Mouse (Mus musculus): ENCODE results near the gene Numb. TPM values are rescaled to one million over a fixed set of nuclear protein-coding genes. Genes with fewer than 3 reads are reported as not detected.
"Not testable (repeated sequence)": the region's sequence is repeated elsewhere in the genome, so short reads cannot be mapped to it uniquely, and the experiment has no call there.

The Numb gene
- polyA plus RNA-seq, 1 experiment from 2014 or later = 37.6 TPM

DNA sequence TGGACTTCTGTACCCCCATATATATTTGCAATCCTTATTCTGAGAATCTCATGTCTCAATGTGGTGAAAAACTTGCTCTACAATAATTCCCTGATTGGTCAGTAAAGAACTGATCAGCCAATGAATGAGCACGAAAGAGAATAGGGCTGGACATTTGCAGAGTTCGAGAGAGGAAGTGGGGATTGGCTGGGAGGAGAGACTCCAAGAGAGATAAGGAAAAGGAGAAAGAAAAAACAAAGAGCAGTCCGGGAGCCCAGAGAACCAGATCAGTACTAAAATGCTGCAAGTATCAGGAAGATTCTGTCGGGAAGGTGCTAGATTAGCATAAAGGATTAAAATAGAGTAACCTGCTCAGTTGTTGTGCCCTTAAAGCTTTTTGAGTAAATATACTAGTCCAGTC is 27.3 kb upstream of the Numb start:
- 83% methylated on average over 4 of the region's 4 CpGs for WGBS

DNA sequence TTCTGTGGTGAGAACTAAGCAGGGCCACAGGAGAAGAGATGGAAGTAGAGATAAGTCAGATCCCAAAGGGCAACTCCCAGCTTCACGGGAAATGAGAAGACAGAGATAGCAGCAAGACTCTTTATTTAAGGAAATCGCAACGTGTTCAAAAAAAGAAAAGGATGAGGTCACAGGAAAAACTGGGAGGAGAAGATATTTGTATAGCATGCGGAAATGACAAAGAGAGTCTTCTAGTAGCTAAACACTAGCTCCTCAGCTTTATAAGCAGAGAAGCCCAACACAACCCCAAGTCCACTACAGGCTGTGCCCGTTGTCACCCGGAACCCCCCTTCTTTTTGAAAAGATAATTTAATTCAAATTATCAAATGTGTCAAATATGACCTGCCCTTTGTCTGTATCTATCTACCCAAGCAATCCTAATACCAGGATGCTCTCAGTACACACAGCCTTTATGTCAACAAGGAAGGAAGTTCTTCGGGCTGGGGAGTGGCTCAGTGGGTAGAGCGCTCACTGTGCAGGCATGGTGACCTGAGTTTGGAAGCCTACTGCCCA is 25.6 kb upstream of the Numb start:
- H3K27me3 ChIP-seq (ENCODE audit: control insufficient read depth, insufficient read depth, low read length) = no peaks in the 10 kb centered on the region
- no peak overlapping the region for H3K4me3 ChIP-seq (ENCODE audit: low read depth, low read length)
- ATAC-seq (ENCODE audit: insufficient number of reproducible peaks, low FRiP score, low TSS enrichment, low read depth) = no peak
- H3K9me3 ChIP-seq (ENCODE audit: control insufficient read depth, low read length) = no peaks in the 10 kb centered on the region
- no peak overlapping the region for H3K9ac ChIP-seq (ENCODE audit: low read length)
- peaks cover 7% of the 10 kb centered on the region; the same call in 1 of the 2 replicates for H3K4me1 ChIP-seq (ENCODE audit: control insufficient read depth, insufficient read depth, low read length)
- no peaks in the 10 kb centered on the region for H3K36me3 ChIP-seq (ENCODE audit: control insufficient read depth, insufficient read depth, low read length)
- 91% methylated on average over 8 of the region's 8 CpGs for WGBS
- H3K4me2 ChIP-seq (ENCODE audit: low read depth, severe bottlenecking) = no peak overlapping the region
- no peak overlapping the region for H3K27ac ChIP-seq (replicated peaks; ENCODE audit: low read depth, low read length)
- no peak for DNase-seq (ENCODE audit: low spot score)

More for the DNA sequence above, 27.3 kb upstream of the Numb start:
- ATAC-seq (ENCODE audit: insufficient number of reproducible peaks, low FRiP score, low TSS enrichment, low read depth) = no peak
- no peaks in the 10 kb centered on the region for H3K9me3 ChIP-seq (ENCODE audit: control insufficient read depth, low read length)
- peaks cover 7% of the 10 kb centered on the region; the same call in 1 of the 2 replicates for H3K4me1 ChIP-seq (ENCODE audit: control insufficient read depth, insufficient read depth, low read length)
- no peak overlapping the region for H3K27ac ChIP-seq (replicated peaks; ENCODE audit: low read depth, low read length)
- no peaks in the 10 kb centered on the region for H3K27me3 ChIP-seq (ENCODE audit: control insufficient read depth, insufficient read depth, low read length)
- no peak overlapping the region for H3K4me2 ChIP-seq (ENCODE audit: low read depth, severe bottlenecking)
- no peaks in the 10 kb centered on the region; the same call in 1 of the 2 replicates for H3K36me3 ChIP-seq (ENCODE audit: control insufficient read depth, insufficient read depth, low read length)
- H3K9ac ChIP-seq (ENCODE audit: low read length) = no peak overlapping the region
- no peak for DNase-seq (ENCODE audit: low spot score)
- H3K4me3 ChIP-seq (ENCODE audit: low read depth, low read length) = no peak overlapping the region

DNA sequence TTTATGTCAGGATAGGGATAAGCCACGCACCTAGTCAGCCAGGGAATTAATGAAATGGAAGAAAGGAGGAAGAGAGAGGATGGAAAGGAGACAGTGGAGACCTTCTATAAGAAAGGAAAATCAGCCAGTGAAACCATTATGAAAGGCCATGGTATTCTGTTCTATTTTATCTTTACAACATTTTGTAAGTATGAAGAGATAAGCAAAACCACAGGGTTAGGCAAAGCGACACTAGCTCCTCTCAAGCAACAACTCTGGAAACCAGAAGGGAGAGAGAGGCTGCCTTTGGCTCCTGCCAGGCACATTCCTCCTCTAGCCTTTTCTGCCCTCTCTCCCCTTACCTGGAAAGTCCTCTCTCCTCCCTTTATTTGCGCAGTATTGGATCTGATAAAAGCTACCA is 20.2 kb upstream of the Numb start:
- no peak overlapping the region for H3K4me2 ChIP-seq (ENCODE audit: low read depth, severe bottlenecking)
- WGBS = 90% methylated on average over 3 of the region's 3 CpGs
- no peaks in the 10 kb centered on the region for H3K27me3 ChIP-seq (ENCODE audit: control insufficient read depth, insufficient read depth, low read length)
- DNase-seq (ENCODE audit: low spot score) = no peak
- H3K4me1 ChIP-seq (ENCODE audit: control insufficient read depth, insufficient read depth, low read length) = no peaks in the 10 kb centered on the region
- no peak overlapping the region for H3K27ac ChIP-seq (replicated peaks; ENCODE audit: low read depth, low read length)
- no peak overlapping the region for H3K9ac ChIP-seq (ENCODE audit: low read length)
- H3K36me3 ChIP-seq (ENCODE audit: control insufficient read depth, insufficient read depth, low read length) = no peaks in the 10 kb centered on the region
- ATAC-seq (ENCODE audit: insufficient number of reproducible peaks, low FRiP score, low TSS enrichment, low read depth) = no peak
- H3K4me3 ChIP-seq (ENCODE audit: low read depth, low read length) = no peak overlapping the region
- H3K9me3 ChIP-seq (ENCODE audit: control insufficient read depth, low read length) = no peaks in the 10 kb centered on the region

DNA sequence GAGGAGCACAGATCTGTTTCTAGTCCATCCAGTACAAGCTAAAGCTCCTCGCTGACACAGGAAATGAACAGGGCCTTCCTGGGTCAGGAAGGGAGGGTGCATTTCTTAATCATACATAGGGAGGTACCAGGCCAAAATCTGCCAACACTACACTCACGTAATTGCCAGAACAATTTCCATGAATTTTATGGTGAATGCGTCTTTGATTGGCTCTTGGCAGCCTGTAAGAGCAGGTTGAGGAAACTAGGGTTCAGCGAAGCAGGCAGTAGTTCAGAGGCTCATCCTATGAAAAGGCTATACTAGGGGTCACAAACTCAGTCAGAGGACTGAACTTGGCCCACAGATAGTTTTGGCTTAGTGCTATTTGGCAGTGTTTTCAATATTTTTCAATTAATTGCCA is 18.3 kb upstream of the Numb start:
- no peaks in the 10 kb centered on the region for H3K27me3 ChIP-seq (ENCODE audit: control insufficient read depth, insufficient read depth, low read length)
- no peak overlapping the region for H3K27ac ChIP-seq (replicated peaks; ENCODE audit: low read depth, low read length)
- H3K4me2 ChIP-seq (ENCODE audit: low read depth, severe bottlenecking) = no peak overlapping the region
- H3K9me3 ChIP-seq (ENCODE audit: control insufficient read depth, low read length) = no peaks in the 10 kb centered on the region
- no peaks in the 10 kb centered on the region for H3K4me1 ChIP-seq (ENCODE audit: control insufficient read depth, insufficient read depth, low read length)
- H3K36me3 ChIP-seq (ENCODE audit: control insufficient read depth, insufficient read depth, low read length) = no peaks in the 10 kb centered on the region
- WGBS = 78% methylated on average over 4 of the region's 4 CpGs
- DNase-seq (ENCODE audit: low spot score) (no peak), ATAC-seq (ENCODE audit: insufficient number of reproducible peaks, low FRiP score, low TSS enrichment, low read depth) (no peak)
- H3K4me3 ChIP-seq (ENCODE audit: low read depth, low read length) = no peak overlapping the region
- no peak overlapping the region for H3K9ac ChIP-seq (ENCODE audit: low read length)

DNA sequence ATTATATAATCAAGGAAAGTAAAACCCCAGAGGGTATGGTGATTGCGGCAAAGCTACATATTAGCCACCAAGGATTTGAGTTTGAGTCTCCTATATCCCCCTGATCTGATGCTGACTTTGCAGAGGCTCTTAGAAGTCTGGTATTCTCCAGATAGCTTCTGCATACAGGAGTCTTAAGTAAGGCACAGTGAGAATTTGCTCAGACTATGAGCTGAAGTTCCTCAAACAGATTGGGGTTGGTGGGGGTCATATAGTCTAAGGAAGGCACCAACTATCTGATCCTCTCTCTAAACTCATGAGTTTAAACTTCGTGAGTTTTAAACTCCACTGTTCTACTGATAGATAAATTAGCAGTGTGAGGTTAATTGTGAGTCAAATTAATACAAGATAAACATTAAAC is 17.6 kb upstream of the Numb start:
- H3K4me1 ChIP-seq (ENCODE audit: control insufficient read depth, insufficient read depth, low read length) = no peaks in the 10 kb centered on the region
- no peaks in the 10 kb centered on the region for H3K36me3 ChIP-seq (ENCODE audit: control insufficient read depth, insufficient read depth, low read length)
- no peaks in the 10 kb centered on the region for H3K9me3 ChIP-seq (ENCODE audit: control insufficient read depth, low read length)
- H3K9ac ChIP-seq (ENCODE audit: low read length) = no peak overlapping the region
- 78% methylated on average over 2 of the region's 2 CpGs for WGBS
- no peak overlapping the region for H3K27ac ChIP-seq (replicated peaks; ENCODE audit: low read depth, low read length)
- H3K4me2 ChIP-seq (ENCODE audit: low read depth, severe bottlenecking) = no peak overlapping the region
- DNase-seq (ENCODE audit: low spot score) = no peak
- H3K27me3 ChIP-seq (ENCODE audit: control insufficient read depth, insufficient read depth, low read length) = no peaks in the 10 kb centered on the region
- no peak for ATAC-seq (ENCODE audit: insufficient number of reproducible peaks, low FRiP score, low TSS enrichment, low read depth)
- no peak overlapping the region for H3K4me3 ChIP-seq (ENCODE audit: low read depth, low read length)

GRCm38 (mm10) chr12:83938592-83938991 is 16.9 kb upstream of the Numb start:
- not testable (repeated sequence) for H3K36me3 ChIP-seq (ENCODE audit: control insufficient read depth, insufficient read depth, low read length); H3K9me3 ChIP-seq (ENCODE audit: control insufficient read depth, low read length)
- WGBS = 50% methylated on average over 1 of the region's 1 CpGs

DNA sequence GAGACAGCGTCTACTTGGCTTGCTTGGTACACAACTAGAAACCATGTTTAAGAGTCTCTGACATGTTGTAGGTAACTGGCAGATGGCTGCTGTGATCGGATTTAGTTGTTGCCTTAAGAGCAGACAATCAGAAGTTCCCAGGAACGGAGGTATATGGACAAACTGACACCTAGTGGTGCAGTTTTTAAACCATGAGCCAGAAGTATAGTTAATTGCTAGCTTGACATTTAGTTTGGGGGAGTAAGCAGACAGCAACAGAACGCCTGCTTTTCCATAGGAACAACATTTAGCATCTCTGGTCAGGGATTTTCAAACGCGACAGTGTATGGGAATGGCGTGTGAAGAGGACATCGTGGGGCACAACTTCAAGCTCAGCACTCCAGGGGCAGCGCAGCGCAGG is 15.9 kb upstream of the Numb start:
- Histone ChIP-seq H3K4me2 (ENCODE audit: low read depth, severe bottlenecking) (no peak overlapping the region), H3K27me3 (ENCODE audit: control insufficient read depth, insufficient read depth, low read length) (no peaks in the 10 kb centered on the region), H3K4me3 (ENCODE audit: low read depth, low read length) (no peak overlapping the region), H3K27ac (replicated peaks; ENCODE audit: low read depth, low read length) (no peak overlapping the region), H3K9ac (ENCODE audit: low read length) (no peak overlapping the region), H3K4me1 (ENCODE audit: control insufficient read depth, insufficient read depth, low read length) (no peaks in the 10 kb centered on the region), H3K9me3 (ENCODE audit: control insufficient read depth, low read length) (no peaks in the 10 kb centered on the region), H3K36me3 (ENCODE audit: control insufficient read depth, insufficient read depth, low read length) (no peaks in the 10 kb centered on the region)
- WGBS = 67% methylated on average over 10 of the region's 10 CpGs
- DNase-seq (ENCODE audit: low spot score) = no peak
- no peak for ATAC-seq (ENCODE audit: insufficient number of reproducible peaks, low FRiP score, low TSS enrichment, low read depth)

More at GRCm38 (mm10) chr12:83938592-83938991, 16.9 kb upstream of the Numb start:
- not testable (repeated sequence) for H3K27ac ChIP-seq (replicated peaks; ENCODE audit: low read depth, low read length); H3K4me3 ChIP-seq (ENCODE audit: low read depth, low read length); DNase-seq (ENCODE audit: low spot score); H3K9ac ChIP-seq (ENCODE audit: low read length); ATAC-seq (ENCODE audit: insufficient number of reproducible peaks, low FRiP score, low TSS enrichment, low read depth); H3K4me2 ChIP-seq (ENCODE audit: low read depth, severe bottlenecking); H3K27me3 ChIP-seq (ENCODE audit: control insufficient read depth, insufficient read depth, low read length); H3K4me1 ChIP-seq (ENCODE audit: control insufficient read depth, insufficient read depth, low read length)

GRCm38 (mm10) chr12:83929186-83929804 is 7.6 kb upstream of the Numb start:
- Histone ChIP-seq H3K9me3 (ENCODE audit: control insufficient read depth, low read length) (no peaks in the 10 kb centered on the region), H3K9ac (ENCODE audit: low read length) (no peak overlapping the region), H3K27ac (replicated peaks; ENCODE audit: low read depth, low read length) (no peak overlapping the region), H3K4me2 (ENCODE audit: low read depth, severe bottlenecking) (no peak overlapping the region), H3K4me3 (ENCODE audit: low read depth, low read length) (no peak overlapping the region), H3K27me3 (ENCODE audit: control insufficient read depth, insufficient read depth, low read length) (no peaks in the 10 kb centered on the region), H3K36me3 (ENCODE audit: control insufficient read depth, insufficient read depth, low read length) (no peaks in the 10 kb centered on the region), H3K4me1 (ENCODE audit: control insufficient read depth, insufficient read depth, low read length) (no peaks in the 10 kb centered on the region)
- DNase-seq (ENCODE audit: low spot score) (no peak), ATAC-seq (ENCODE audit: insufficient number of reproducible peaks, low FRiP score, low TSS enrichment, low read depth) (no peak)
- WGBS = 59% methylated on average over 2 of the region's 2 CpGs

GRCm38 (mm10) chr12:83927747-83928146 is 6.0 kb upstream of the Numb start:
- no peak overlapping the region for H3K4me3 ChIP-seq (ENCODE audit: low read depth, low read length)
- no peak overlapping the region for H3K4me2 ChIP-seq (ENCODE audit: low read depth, severe bottlenecking)
- H3K4me1 ChIP-seq (ENCODE audit: control insufficient read depth, insufficient read depth, low read length) = no peaks in the 10 kb centered on the region
- no peak overlapping the region for H3K9ac ChIP-seq (ENCODE audit: low read length)
- H3K27ac ChIP-seq (replicated peaks; ENCODE audit: low read depth, low read length) = no peak overlapping the region
- H3K36me3 ChIP-seq (ENCODE audit: control insufficient read depth, insufficient read depth, low read length) = no peaks in the 10 kb centered on the region
- ATAC-seq (ENCODE audit: insufficient number of reproducible peaks, low FRiP score, low TSS enrichment, low read depth) (no peak), DNase-seq (ENCODE audit: low spot score) (no peak)
- WGBS = 93% methylated on average over 4 of the region's 4 CpGs
- no peaks in the 10 kb centered on the region for H3K9me3 ChIP-seq (ENCODE audit: control insufficient read depth, low read length)
- H3K27me3 ChIP-seq (ENCODE audit: control insufficient read depth, insufficient read depth, low read length) = no peaks in the 10 kb centered on the region
